ENCODE assay signal across 26 mouse cellular contexts in the genomic region with DNA sequence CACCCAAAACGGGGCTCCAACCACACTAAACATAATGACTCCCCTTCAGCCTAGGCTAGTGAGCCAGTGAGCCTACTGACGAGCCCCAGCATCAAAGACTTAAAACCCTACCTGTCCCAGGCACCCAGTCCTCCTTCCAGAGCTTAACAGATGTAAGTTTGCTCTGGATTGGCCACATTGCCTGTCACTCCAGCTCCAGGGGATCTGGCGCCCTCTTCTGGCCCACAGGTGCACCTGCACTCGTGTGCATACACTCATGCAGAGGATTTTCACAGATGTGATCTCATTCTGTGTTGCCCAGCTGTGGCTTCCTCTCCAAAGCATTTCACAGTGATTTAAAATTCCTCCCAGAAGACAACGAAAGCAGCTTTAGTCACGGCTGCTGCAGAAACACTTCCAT. TPM values are rescaled to one million over a fixed set of nuclear protein-coding genes. Genes with fewer than 3 reads are reported as not detected.
A peak's percentile ranks its signal among the peaks of the same experiment; 100 is the strongest.
DNase-seq lines count a peak whose midpoint lies in the region; TF ChIP-seq lines count a peak whose summit lies in the region.
"Had no signal": no experiment of that assay in that cellular context is flagged by ENCODE, and none has a peak within 500 bp of the region (broad histone marks: within the 10 kb centered on the region; RNA-seq: fewer than 3 reads in every experiment).

No protein-coding gene starts in this region.

- H3K9ac ChIP-seq in liver, adult 2 months (ENCODE audit: low read depth, low read length): no peak overlapping the region
- H3K9ac ChIP-seq: forebrain, embryonic 15.5 days; heart, embryonic 15.5 days; limb, embryonic 13.5 days; neural tube, embryonic 12.5 days; stomach, embryonic 15.5 days had no signal

- no peaks in the 10 kb centered on the region for H3K36me3 ChIP-seq in liver, adult 2 months (ENCODE audit: control insufficient read depth, insufficient read depth, low read length)
- no peaks in the 10 kb centered on the region for H3K36me3 ChIP-seq in testis, adult 2 months (ENCODE audit: control insufficient read depth, insufficient read depth, low read length)
- H3K36me3 ChIP-seq: forebrain, embryonic 15.5 days; heart, embryonic 15.5 days; hindbrain, embryonic 10.5 days; limb, embryonic 13.5 days; neural tube, embryonic 12.5 days; stomach, embryonic 15.5 days had no signal

- no peaks in the 10 kb centered on the region for H3K4me1 ChIP-seq in cerebellum, adult 2 months (ENCODE audit: control insufficient read depth, insufficient read depth, low read length)
- H3K4me1 ChIP-seq in liver, adult 2 months (ENCODE audit: control insufficient read depth, insufficient read depth, low read length): no peaks in the 10 kb centered on the region
- no peaks in the 10 kb centered on the region for H3K4me1 ChIP-seq in testis, adult 2 months (ENCODE audit: control insufficient read depth, insufficient read depth, low read length)
- H3K4me1 ChIP-seq: stomach, embryonic 15.5 days had no signal

- no peak for TF ChIP-seq POLR2A in cerebellum, adult 2 months (IDR thresholded peaks at IDR 0.05; ENCODE audit: borderline replicate concordance, insufficient read depth, low read length)
- TF ChIP-seq POLR2A in liver, adult 2 months (IDR thresholded peaks at IDR 0.05; ENCODE audit: extremely low read depth, insufficient read depth, low read length): no peak
- no peak for TF ChIP-seq POLR2A in testis, adult 2 months (IDR thresholded peaks at IDR 0.05; ENCODE audit: control insufficient read depth, low read depth, low read length)

- 83% methylated on average over 6 of the region's 6 CpGs for WGBS in cerebellum, adult 2 months
- 79% methylated on average over 6 of the region's 6 CpGs for WGBS in liver, adult 2 months

- TF ChIP-seq CTCF in cerebellum, adult 2 months (IDR thresholded peaks at IDR 0.05; ENCODE audit: borderline replicate concordance, insufficient read depth, low read depth, low read length): peak; percentile 10; the same call in 1 of the 2 replicates
- TF ChIP-seq CTCF in liver, adult 2 months (IDR thresholded peaks at IDR 0.05; ENCODE audit: low read depth, low read length): 0 out of 2 replicates have a peak, but pooled peaks have one; percentile 14
- peak; percentile 93; the same call in 1 of the 2 replicates for TF ChIP-seq CTCF in testis, adult 2 months (IDR thresholded peaks at IDR 0.05; ENCODE audit: control insufficient read depth, insufficient read depth, insufficient replicate concordance, low read depth, low read length)

- H3K4me3 ChIP-seq in cerebellum, adult 2 months (replicated peaks; ENCODE audit: insufficient read depth, low read depth, low read length): no peak overlapping the region
- H3K4me3 ChIP-seq in liver, adult 2 months (ENCODE audit: insufficient read depth, low read depth, low read length): no peak overlapping the region
- H3K4me3 ChIP-seq in testis, adult 2 months (ENCODE audit: control insufficient read depth, low read depth, low read length): no peak overlapping the region
- H3K4me3 ChIP-seq: erythroblast, embryonic 14.5 days; forebrain, embryonic 15.5 days; gastrocnemius, adult 2 months; heart, embryonic 15.5 days; hindbrain, embryonic 10.5 days; limb, embryonic 13.5 days; neural tube, embryonic 12.5 days; stomach, embryonic 15.5 days had no signal

- no peaks in the 10 kb centered on the region for H3K27me3 ChIP-seq in cerebellum, adult 2 months (ENCODE audit: control insufficient read depth, insufficient read depth, low read length)
- H3K27me3 ChIP-seq in liver, adult 2 months (ENCODE audit: control insufficient read depth, insufficient read depth, low read length): peaks cover 6% of the 10 kb centered on the region; the same call in 1 of the 2 replicates
- H3K27me3 ChIP-seq in testis, adult 2 months (ENCODE audit: control insufficient read depth, insufficient read depth, low read length): no peaks in the 10 kb centered on the region

- no peak for DNase-seq in cerebellum, adult 2 months
- no peak for DNase-seq in cerebellum, postnatal 25 days
- no peak for DNase-seq in liver, adult 2 months (ENCODE audit: extremely low read depth, low read depth, low spot score)
- no peak for DNase-seq in liver
- no peak for DNase-seq in testis, postnatal 10 days (ENCODE audit: low spot score)
- DNase-seq in adrenal gland, adult 18-20 months (ENCODE audit: low spot score in 2 of 2): no peak
- DNase-seq in adrenal gland, adult 2 months: no peak
- DNase-seq: cerebellum, adult 11-12 months; gastrocnemius, adult 2 months; heart, adult 18-20 months; thymus, postnatal 25 days had no signal

- H3K27ac ChIP-seq in cerebellum, adult 2 months (ENCODE audit: insufficient read depth, low read length): no peak overlapping the region
- no peak overlapping the region for H3K27ac ChIP-seq in liver, adult 2 months (replicated peaks; ENCODE audit: insufficient read depth, low read depth, low read length)
- H3K27ac ChIP-seq in testis, adult 2 months (ENCODE audit: control insufficient read depth, insufficient read depth, low read depth, low read length): no peak overlapping the region
- H3K27ac ChIP-seq: forebrain, embryonic 15.5 days; gastrocnemius, adult 2 months; heart, embryonic 15.5 days; hindbrain, embryonic 10.5 days; limb, embryonic 13.5 days; neural tube, embryonic 12.5 days; stomach, embryonic 15.5 days had no signal

- H3K79me2 ChIP-seq in liver, adult 2 months (ENCODE audit: control insufficient read depth, insufficient read depth, low read length): no peaks in the 10 kb centered on the region

RNA-seq across cellular contexts. Expression of a gene that starts 18.1 kb away (rescaled TPM):
- 7.7 and 9.7 TPM in 2 replicates for polyA plus RNA-seq in cerebellum, adult 2 months (2012; rRNA removed)
- total RNA-seq in liver, adult 2 months (2014; rRNA removed): not detected in 2 replicates
- polyA plus RNA-seq in liver, adult 2 months (2012; rRNA removed): not detected in 2 replicates
- 0.10 and 0.14 TPM in 2 replicates for polyA plus RNA-seq in testis, adult 2 months (2012; rRNA removed)
- not detected for total RNA-seq in adrenal gland, adult 18-20 months (2021)
- not detected for total RNA-seq in adrenal gland, adult 2 months (2021)
- not detected in 2 replicates for polyA plus RNA-seq in adrenal gland, adult 2 months (2012; rRNA removed)
- total RNA-seq: gastrocnemius, adult 2 months; heart, adult 18-20 months; layer of hippocampus, adult 18-20 months; megakaryocyte, adult 5-6 weeks had no signal
- polyA plus RNA-seq: CD4-positive, CD25-positive, alpha-beta regulatory T cell, adult 4 months; erythroblast, embryonic 14.5 days; heart, embryonic 15.5 days; intestine, embryonic 14.5 days; kidney, embryonic 16.5 days; limb, embryonic 13.5 days; lung, embryonic 16.5 days; spleen, adult 2 months had no signal

RNA-seq across cellular contexts. Expression of a gene that starts 59.2 kb away (rescaled TPM):
- polyA plus RNA-seq in cerebellum, adult 2 months (2012; rRNA removed): 13.6 and 16.7 TPM in 2 replicates
- total RNA-seq in liver, adult 2 months (2014; rRNA removed): 11.7 and 23.2 TPM in 2 replicates
- polyA plus RNA-seq in liver, adult 2 months (2012; rRNA removed): 18.6 and 25.9 TPM in 2 replicates
- polyA plus RNA-seq in testis, adult 2 months (2012; rRNA removed): 4.9 and 6.1 TPM in 2 replicates
- 10 to 100 TPM; 55.6 to 78.2 TPM for total RNA-seq in adrenal gland, adult 18-20 months (2021)
- total RNA-seq in adrenal gland, adult 2 months (2021): 10 to 100 TPM; 46.3 to 71.9 TPM
- 114 and 115 TPM in 2 replicates for polyA plus RNA-seq in adrenal gland, adult 2 months (2012; rRNA removed)
- polyA plus RNA-seq: CD4-positive, CD25-positive, alpha-beta regulatory T cell, adult 4 months; erythroblast, embryonic 14.5 days had no signal

Comparison
In these comparisons a context has a peak if more than half of its experiments do, and no peak if none do; other contexts are left out.
1. CTCF ChIP-seq: peak in every context shown above with its lines; median percentile 93 in testis, adult 2 months; 14 in liver, adult 2 months; 10 in cerebellum, adult 2 months.